Mouse (Mus musculus) limb, embryonic 11.5 days (tissue): ENCODE results near the gene Klf11. TPM values are rescaled to one million over a fixed set of nuclear protein-coding genes. Genes with fewer than 3 reads are reported as not detected.

ENCODE experiments used
- ATAC-seq: fragments of 200-750 bp; cut with Nextera tagmentation; 2 replicates; pipeline ENCODE4 v1.8.0; 2017; ENCODE audit warnings: low read depth; ENCODE audit not compliant: insufficient number of reproducible peaks, low FRiP score, low TSS enrichment
- DNase-seq: peaks from one replicate; pipeline ENCODE4 v3.0.0-alpha.2; 2015; ENCODE audit warnings: low spot score
- H3K27ac ChIP-seq: fragments of 300-500 bp; sonication (generic); replicated peaks from 2 replicates; pipeline ENCODE4 v1.5.1; 2014; ENCODE audit warnings: low read depth, mild to moderate bottlenecking, low read length
- H3K27me3 ChIP-seq: fragments of 300-500 bp; sonication (generic); 2 replicates; pipeline ENCODE4 v1.6.1; 2014; ENCODE audit warnings: mild to moderate bottlenecking, low read length, mixed read lengths; ENCODE audit not compliant: control insufficient read depth, insufficient read depth
- H3K36me3 ChIP-seq: fragments of 300-500 bp; sonication (generic); 2 replicates; pipeline ENCODE4 v1.6.1; 2014; ENCODE audit warnings: mild to moderate bottlenecking, low read length, moderate library complexity, mixed read lengths; ENCODE audit not compliant: control insufficient read depth, insufficient read depth
- H3K4me1 ChIP-seq: fragments of 300-500 bp; sonication (generic); 2 replicates; pipeline ENCODE4 v1.6.1; 2014; ENCODE audit warnings: low read length, mixed read lengths; ENCODE audit not compliant: control insufficient read depth, insufficient read depth
- H3K4me2 ChIP-seq: fragments of 300-500 bp; sonication (generic); 2 replicates; pipeline ENCODE4 v1.6.1; 2014; ENCODE audit warnings: low read depth, mild to moderate bottlenecking, moderate library complexity; ENCODE audit not compliant: severe bottlenecking
- H3K4me3 ChIP-seq: fragments of 300-500 bp; sonication (generic); 2 replicates; pipeline ENCODE4 v1.5.1; 2014; ENCODE audit warnings: low read depth, low read length
- H3K9ac ChIP-seq: fragments of 300-500 bp; sonication (generic); 2 replicates; pipeline ENCODE4 v1.6.1; 2014; ENCODE audit warnings: mild to moderate bottlenecking, low read length
- H3K9me3 ChIP-seq: fragments of 300-500 bp; sonication (generic); 2 replicates; pipeline ENCODE4 v1.6.1; 2016; ENCODE audit warnings: low read length; ENCODE audit not compliant: control insufficient read depth
- WGBS: fragments of 180-500 bp; shearing (Covaris S2); extraction: QIAGEN DNeasy Blood & Tissue Kit; methylation state at CpG from one replicate; pipeline ENCODE4 v1.1.7; 2014; 5-methylcytosine and 5-hydroxymethylcytosine counted together
- polyA plus RNA-seq: library from polyadenylated mRNA; unstranded; fragments of >200 nt; fragmentation: Nextera tagmentation; extraction: Ambion mirVana; gene quantifications from 2 replicates; pipeline ENCODE4 v1.2.1, GENCODE M21; 2014

The Klf11 gene
- polyA plus RNA-seq = 10.8 and 12.6 TPM in 2 replicates

DNA sequence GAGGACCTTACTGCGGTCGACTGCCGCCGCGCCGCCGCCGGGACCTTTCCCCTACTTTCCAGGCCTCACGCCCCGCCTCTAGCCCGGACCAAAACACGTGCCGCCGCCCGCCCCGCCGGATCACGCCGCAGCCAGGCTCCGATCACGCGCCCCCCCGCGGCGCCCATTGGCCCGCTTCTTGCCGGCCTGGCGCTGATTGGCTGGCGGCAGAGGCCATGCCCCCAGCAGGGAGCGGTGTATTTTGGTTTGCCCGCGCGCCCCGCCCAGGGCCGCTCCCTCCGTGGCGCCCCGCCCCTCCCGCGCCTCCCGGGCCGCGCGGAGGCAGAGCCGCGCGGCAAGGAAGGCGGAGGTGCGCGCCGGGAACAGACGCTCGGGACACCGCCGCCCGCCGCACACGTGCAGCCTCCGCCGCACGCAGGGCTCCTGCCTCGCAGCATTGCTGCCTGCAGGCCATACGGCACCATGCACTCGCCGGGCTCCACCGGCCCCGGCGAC is at the start of gene Klf11:
TSS of gene Klf11 (plus strand) at position 212 of the 495 bp plus-strand sequence.
- peak within 1 kb of the TSS; percentile 84 for H3K4me3 ChIP-seq
- DNase-seq (peak; percentile 99), ATAC-seq (peak; percentile 92)
- peak within 1 kb of the TSS; percentile 81; the same call in 1 of the 2 replicates for H3K27ac ChIP-seq
- peaks cover 16% of the 10 kb centered on the region for H3K4me1 ChIP-seq
- H3K4me2 ChIP-seq = peak within 1 kb of the TSS; percentile 62
- H3K9ac ChIP-seq = peak within 1 kb of the TSS; percentile 90
- WGBS = under 1% methylated on average over 67 of the region's 68 CpGs
- H3K36me3 ChIP-seq = peaks cover 5% of the 10 kb centered on the region; the same call in 1 of the 2 replicates
- H3K9me3 ChIP-seq = no peaks in the 10 kb centered on the region
- H3K27me3 ChIP-seq = no peaks in the 10 kb centered on the region

DNA sequence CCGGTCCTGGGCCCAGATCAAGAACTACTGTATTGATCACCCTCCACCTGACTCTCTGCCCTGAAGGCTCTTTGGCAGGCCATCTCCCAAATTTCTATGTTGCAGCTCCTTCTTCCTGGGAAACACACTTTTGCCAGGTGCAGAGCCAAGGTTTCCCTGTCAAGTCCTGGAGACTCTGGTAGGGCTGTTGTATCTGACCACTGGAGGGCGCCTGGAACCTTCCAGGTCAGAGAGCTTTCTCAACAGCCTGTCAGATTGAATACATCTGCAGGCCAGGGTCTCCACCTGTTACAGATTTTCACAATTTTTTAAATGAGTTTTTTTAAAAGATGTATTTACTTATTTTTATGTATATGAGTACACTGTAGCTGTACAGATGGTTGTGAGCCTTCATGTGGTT is 47.8 kb upstream of the Klf11 start:
- no peak for ATAC-seq
- no peaks in the 10 kb centered on the region for H3K9me3 ChIP-seq
- H3K27ac ChIP-seq = no peak overlapping the region
- H3K9ac ChIP-seq = no peak overlapping the region
- H3K4me1 ChIP-seq = no peaks in the 10 kb centered on the region
- WGBS = 42% methylated on average over 2 of the region's 2 CpGs
- DNase-seq = peak; percentile 85
- H3K4me2 ChIP-seq = no peak overlapping the region
- H3K36me3 ChIP-seq = no peaks in the 10 kb centered on the region
- H3K4me3 ChIP-seq = no peak overlapping the region
- no peaks in the 10 kb centered on the region for H3K27me3 ChIP-seq

DNA sequence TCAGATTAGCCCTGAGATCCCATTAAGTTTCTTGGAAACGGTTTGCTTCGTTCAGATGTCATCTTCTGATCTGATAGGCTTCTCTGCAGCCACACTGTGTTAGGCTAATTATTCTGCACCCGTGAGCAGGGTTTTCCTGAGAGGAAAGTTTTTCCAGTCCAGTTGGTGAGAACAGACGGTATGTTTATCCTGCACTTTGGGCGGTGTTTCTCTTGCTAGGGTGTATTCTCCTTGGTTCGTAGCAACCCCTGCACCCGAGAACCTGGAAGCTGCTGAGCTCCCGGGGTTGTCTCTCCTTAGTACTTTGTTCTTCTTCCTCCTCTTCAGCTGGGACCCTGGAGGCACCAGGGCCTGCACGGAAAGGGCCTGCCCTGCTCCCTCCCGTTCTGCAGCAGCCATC is 44.9 kb upstream of the Klf11 start:
- H3K4me2 ChIP-seq = no peak overlapping the region
- no peak overlapping the region for H3K4me3 ChIP-seq
- no peak for DNase-seq
- no peaks in the 10 kb centered on the region for H3K27me3 ChIP-seq
- H3K9ac ChIP-seq = no peak overlapping the region
- ATAC-seq = no peak
- H3K4me1 ChIP-seq = no peaks in the 10 kb centered on the region
- H3K27ac ChIP-seq = no peak overlapping the region
- no peaks in the 10 kb centered on the region for H3K36me3 ChIP-seq
- 81% methylated on average over 10 of the region's 10 CpGs for WGBS
- no peaks in the 10 kb centered on the region for H3K9me3 ChIP-seq

DNA sequence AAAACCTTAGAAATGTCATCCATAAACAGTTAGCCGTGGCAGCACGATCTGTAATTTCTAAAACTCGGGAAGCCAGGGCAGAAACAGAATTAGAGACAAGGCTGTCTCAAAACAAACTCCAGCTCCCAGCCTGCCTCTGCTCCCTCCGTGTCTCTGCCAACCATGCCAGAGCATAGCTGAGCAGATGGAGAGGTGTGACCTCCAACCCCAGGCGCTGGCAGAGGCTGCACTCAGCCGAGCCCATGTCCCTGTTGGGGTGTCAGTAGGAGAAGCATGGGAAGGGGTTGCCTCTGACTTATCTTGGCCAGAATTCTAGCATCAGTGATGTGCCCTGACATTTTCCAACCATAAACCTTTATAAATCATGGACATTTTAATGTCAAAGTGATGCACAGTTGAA is 38.5 kb upstream of the Klf11 start:
- Histone ChIP-seq H3K9me3 (no peaks in the 10 kb centered on the region), H3K4me2 (no peak overlapping the region), H3K27me3 (no peaks in the 10 kb centered on the region), H3K27ac (no peak overlapping the region), H3K4me1 (no peaks in the 10 kb centered on the region), H3K9ac (no peak overlapping the region), H3K4me3 (no peak overlapping the region), H3K36me3 (no peaks in the 10 kb centered on the region)
- WGBS = 58% methylated on average over 6 of the region's 6 CpGs
- ATAC-seq (no peak), DNase-seq (no peak)

DNA sequence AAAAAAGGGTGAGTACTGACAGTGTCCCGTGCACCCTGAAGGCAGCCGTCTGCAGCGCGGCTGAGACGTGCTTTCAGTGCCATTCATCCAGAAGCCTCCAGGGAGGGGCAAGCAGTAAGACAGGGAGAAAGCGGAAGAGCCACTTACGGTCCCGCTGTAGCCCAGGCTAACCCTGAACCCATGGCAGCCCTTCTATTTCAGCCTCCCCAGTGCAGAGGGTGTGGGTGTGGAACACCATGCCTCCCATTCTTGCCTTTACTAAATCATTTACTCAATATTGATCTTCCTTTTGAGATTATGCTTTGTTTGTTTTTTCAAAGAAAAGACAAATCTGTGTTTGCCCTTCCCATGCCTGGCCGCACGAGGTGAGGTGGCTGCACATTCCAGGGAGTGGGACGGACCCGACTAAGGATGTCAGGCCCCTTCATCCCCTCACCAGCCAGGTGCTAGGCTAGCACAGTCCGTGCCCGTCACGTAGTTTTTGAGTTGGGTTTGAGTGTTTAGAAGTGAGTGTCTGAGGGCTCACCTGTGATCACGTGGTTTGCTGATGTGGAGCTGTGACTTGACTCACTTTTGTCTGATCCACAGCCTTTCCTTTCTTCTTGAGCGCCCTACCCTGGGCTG is 36.5 kb upstream of the Klf11 start:
- WGBS = 89% methylated on average over 17 of the region's 17 CpGs
- H3K27ac ChIP-seq = no peak overlapping the region

DNA sequence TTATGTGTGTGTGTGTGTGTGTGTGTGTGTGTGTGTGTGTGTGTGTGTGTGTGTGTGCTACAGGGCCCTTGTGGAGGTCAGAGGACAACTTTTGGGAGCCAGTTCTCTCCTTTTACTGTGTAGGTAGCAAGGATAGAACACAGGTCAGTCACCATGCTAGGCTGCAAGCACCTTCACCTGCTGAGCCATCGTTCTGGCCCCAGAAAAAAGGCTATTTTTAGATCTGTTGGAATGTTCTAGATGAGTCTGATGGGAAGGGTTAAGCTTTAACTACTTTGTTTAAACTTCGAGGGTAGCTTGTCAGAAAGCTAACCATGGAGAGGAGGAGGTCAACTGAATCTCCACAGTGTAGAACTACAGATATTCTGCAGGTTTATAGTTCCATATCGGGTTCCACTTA is 35.9 kb upstream of the Klf11 start:
- Histone ChIP-seq H3K4me2 (no peak overlapping the region), H3K36me3 (no peaks in the 10 kb centered on the region), H3K4me1 (no peaks in the 10 kb centered on the region), H3K27ac (no peak overlapping the region), H3K4me3 (no peak overlapping the region), H3K9me3 (no peaks in the 10 kb centered on the region), H3K27me3 (no peaks in the 10 kb centered on the region), H3K9ac (no peak overlapping the region)
- DNase-seq = no peak
- WGBS = 78% methylated on average over 3 of the region's 3 CpGs
- ATAC-seq = no peak

More for the DNA sequence above, 36.5 kb upstream of the Klf11 start:
- ATAC-seq = no peak
- no peak overlapping the region for H3K4me2 ChIP-seq
- no peaks in the 10 kb centered on the region for H3K27me3 ChIP-seq
- H3K9ac ChIP-seq = no peak overlapping the region
- no peaks in the 10 kb centered on the region for H3K9me3 ChIP-seq
- H3K4me3 ChIP-seq = no peak overlapping the region
- H3K4me1 ChIP-seq = no peaks in the 10 kb centered on the region
- DNase-seq = no peak
- H3K36me3 ChIP-seq = no peaks in the 10 kb centered on the region

DNA sequence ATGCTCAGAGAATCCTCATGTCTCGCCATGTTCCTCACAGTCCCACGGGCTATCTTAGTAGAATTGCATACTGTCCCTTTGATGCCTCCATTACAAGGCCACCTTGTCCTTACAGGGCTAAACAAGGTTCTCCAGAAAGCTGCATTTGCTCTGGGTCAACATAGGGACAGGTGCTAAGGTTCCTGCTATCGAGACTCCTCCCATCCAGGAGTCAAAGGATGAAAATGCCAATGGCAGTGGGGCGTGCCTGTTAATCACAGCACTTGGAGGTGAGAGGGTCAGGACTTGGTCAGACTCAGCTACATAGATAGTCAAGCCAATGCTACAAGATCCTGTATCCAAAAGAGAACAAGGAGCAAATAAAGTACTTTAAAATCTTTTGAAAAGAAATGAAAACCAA is 31.6 kb upstream of the Klf11 start:
- no peak overlapping the region for H3K4me2 ChIP-seq
- no peaks in the 10 kb centered on the region for H3K9me3 ChIP-seq
- no peak overlapping the region for H3K9ac ChIP-seq
- H3K4me1 ChIP-seq = no peaks in the 10 kb centered on the region
- DNase-seq (no peak), ATAC-seq (no peak)
- H3K27ac ChIP-seq = no peak overlapping the region
- no peaks in the 10 kb centered on the region for H3K27me3 ChIP-seq
- WGBS = 82% methylated on average over 4 of the region's 4 CpGs
- no peak overlapping the region for H3K4me3 ChIP-seq
- H3K36me3 ChIP-seq = no peaks in the 10 kb centered on the region

DNA sequence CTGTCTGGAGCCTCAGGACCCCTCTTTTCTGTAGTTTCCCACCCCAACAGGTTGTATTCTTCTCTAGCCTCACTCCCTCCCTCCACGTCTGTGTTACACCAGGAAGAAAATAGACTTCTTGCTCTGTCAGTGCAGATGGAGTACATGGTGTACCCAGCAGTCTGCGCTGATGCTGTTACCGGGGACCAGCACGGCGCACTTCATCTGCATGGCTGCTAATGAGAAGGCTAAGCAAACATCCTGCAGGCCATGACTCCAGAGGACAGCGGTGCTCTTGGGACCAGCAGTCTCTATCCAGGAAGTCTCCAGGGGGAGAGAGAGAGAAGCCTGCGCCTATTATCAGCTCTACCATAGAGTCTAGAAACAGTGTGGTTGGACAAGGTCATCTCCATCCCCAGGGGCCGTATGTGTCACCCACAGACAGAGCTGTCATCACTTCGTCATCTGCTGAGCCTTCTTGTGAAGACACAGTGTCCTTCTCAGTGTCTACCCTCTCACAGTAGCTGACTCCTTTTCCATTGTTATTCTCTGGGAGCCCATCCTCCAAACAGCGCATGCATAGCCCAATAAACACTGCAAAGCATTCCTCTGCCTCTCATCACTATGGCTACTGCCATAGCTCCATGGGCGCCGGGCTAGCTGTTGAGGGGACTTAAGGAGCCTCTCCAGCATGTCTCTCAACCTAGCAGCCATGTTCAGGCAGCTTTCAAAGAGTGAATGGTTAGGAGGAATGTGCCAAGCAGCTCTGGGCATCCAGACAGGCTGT is 27.4 kb upstream of the Klf11 start:
- H3K36me3 ChIP-seq = no peaks in the 10 kb centered on the region
- DNase-seq = no peak
- no peaks in the 10 kb centered on the region for H3K9me3 ChIP-seq
- no peaks in the 10 kb centered on the region; the same call in 1 of the 2 replicates for H3K4me1 ChIP-seq
- no peaks in the 10 kb centered on the region for H3K27me3 ChIP-seq
- H3K9ac ChIP-seq = no peak overlapping the region
- H3K4me2 ChIP-seq = no peak overlapping the region
- H3K4me3 ChIP-seq = no peak overlapping the region
- 83% methylated on average over 12 of the region's 12 CpGs for WGBS
- no peak for ATAC-seq
- no peak overlapping the region for H3K27ac ChIP-seq
